Mouse (Mus musculus) hindbrain, embryonic 16.5 days (tissue): ENCODE data around the gene Tmem126b. TPM values are rescaled to one million over a fixed set of nuclear protein-coding genes. Genes with fewer than 3 reads are reported as not detected.
A peak's percentile ranks its signal among the peaks of the same experiment; 100 is the strongest.

Source experiments
- ATAC-seq: fragments of 200-750 bp; cut with Nextera tagmentation; 2 replicates; pipeline ENCODE4 v1.8.0; 2017; ENCODE audit warnings: moderate TSS enrichment, moderate library complexity
- H3K27ac ChIP-seq: fragments of 300-500 bp; sonication (generic); 2 replicates; pipeline ENCODE4 v1.5.1; 2014; ENCODE audit warnings: low read depth, mild to moderate bottlenecking, control low read depth, low read length, moderate library complexity
- H3K27me3 ChIP-seq: fragments of 300-500 bp; sonication (generic); replicated peaks from 2 replicates; pipeline ENCODE4 v1.6.1; 2014; ENCODE audit warnings: low read length; ENCODE audit not compliant: control insufficient read depth, insufficient read depth
- H3K36me3 ChIP-seq: fragments of 300-500 bp; sonication (generic); 2 replicates; pipeline ENCODE4 v1.6.1; 2014; ENCODE audit warnings: mild to moderate bottlenecking, low read length, moderate library complexity, mixed read lengths; ENCODE audit not compliant: control insufficient read depth, insufficient read depth
- H3K4me1 ChIP-seq: fragments of 300-500 bp; sonication (generic); 2 replicates; pipeline ENCODE4 v1.6.1; 2014; ENCODE audit warnings: low read depth, low read length; ENCODE audit not compliant: control insufficient read depth, insufficient read depth
- H3K4me2 ChIP-seq: fragments of 300-500 bp; sonication (generic); 2 replicates; pipeline ENCODE4 v1.6.1; 2014; ENCODE audit warnings: mild to moderate bottlenecking, low read length, control low read depth, moderate library complexity
- H3K4me3 ChIP-seq: fragments of 300-500 bp; sonication (generic); 2 replicates; pipeline ENCODE4 v1.5.1; 2014; ENCODE audit warnings: mild to moderate bottlenecking, low read length, control low read depth, moderate library complexity
- H3K9ac ChIP-seq: fragments of 300-500 bp; sonication (generic); 2 replicates; pipeline ENCODE4 v1.6.1; 2014; ENCODE audit warnings: low read depth, mild to moderate bottlenecking, control low read depth, low read length, moderate library complexity
- H3K9me3 ChIP-seq: fragments of 300-500 bp; sonication (generic); 2 replicates; pipeline ENCODE4 v1.6.1; 2014; ENCODE audit warnings: mild to moderate bottlenecking, low read length, moderate library complexity; ENCODE audit not compliant: control insufficient read depth
- WGBS: fragments of 180-500 bp; shearing (Covaris S2); extraction: QIAGEN DNeasy Blood & Tissue Kit; methylation state at CpG from one replicate; pipeline ENCODE4 v1.1.7; 2014; 5-methylcytosine and 5-hydroxymethylcytosine counted together
- polyA plus RNA-seq: library from polyadenylated mRNA; unstranded; fragments of >200 nt; fragmentation: Nextera tagmentation; extraction: Ambion mirVana; gene quantifications from 2 replicates; pipeline ENCODE4 v1.2.1, GENCODE M21; 2015

Tmem126b gene
- polyA plus RNA-seq, 1 experiment from 2014 or later, result 48.0 TPM

- Histone ChIP-seq H3K27me3 (no peaks in the 10 kb centered on the region), H3K4me1 (peaks cover 2% of the 10 kb centered on the region), H3K4me3 (no peak overlapping the region), H3K9me3 (no peaks in the 10 kb centered on the region), H3K4me2 (no peak overlapping the region), H3K36me3 (no peaks in the 10 kb centered on the region), H3K27ac (no peak overlapping the region), H3K9ac (no peak overlapping the region)
- no peak for ATAC-seq
Observed at GRCm38 (mm10) chr7:90432221-90432620, 43.6 kb downstream of the Tmem126b start.

GRCm38 (mm10) chr7:90427006-90427405, 48.8 kb downstream of the Tmem126b start:
- H3K4me2 ChIP-seq, result peak overlapping the region; percentile 87
- H3K4me1 ChIP-seq, result peaks cover 6% of the 10 kb centered on the region
- peak overlapping the region; percentile 65; the same call in 1 of the 2 replicates for H3K9ac ChIP-seq
- ATAC-seq, result no peak
- no peaks in the 10 kb centered on the region for H3K27me3 ChIP-seq
- WGBS, result 72% methylated on average over 9 of the region's 9 CpGs
- H3K9me3 ChIP-seq, result no peaks in the 10 kb centered on the region
- H3K36me3 ChIP-seq, result no peaks in the 10 kb centered on the region
- no peak overlapping the region for H3K27ac ChIP-seq
- H3K4me3 ChIP-seq, result peak overlapping the region; percentile 51

GRCm38 (mm10) chr7:90426020-90427001, 49.5 kb downstream of the Tmem126b start, which contains the start of gene Ccdc89:
Ccdc89 (plus strand) TSS chr7:90426577.
- H3K9me3 ChIP-seq, result no peaks in the 10 kb centered on the region
- H3K4me2 ChIP-seq, result peak within 1 kb of the TSS; percentile 87
- H3K27me3 ChIP-seq, result no peaks in the 10 kb centered on the region
- H3K9ac ChIP-seq, result peak within 1 kb of the TSS; percentile 65
- ATAC-seq, result peak; percentile 100
- peaks cover 6% of the 10 kb centered on the region for H3K4me1 ChIP-seq
- H3K4me3 ChIP-seq, result peak within 1 kb of the TSS; percentile 51
- 21% methylated on average over 29 of the region's 29 CpGs for WGBS
- H3K36me3 ChIP-seq, result no peaks in the 10 kb centered on the region
- H3K27ac ChIP-seq, result peak within 1 kb of the TSS; percentile 68; the same call in 1 of the 2 replicates

Other genes starting within 250 kb of the Tmem126b start
- not detected in 2 replicates for gene Ccdc83, start 210.2 kb downstream of the Tmem126b start, polyA plus RNA-seq
- gene Sytl2, start 173.7 kb downstream of the Tmem126b start, polyA plus RNA-seq, result 7.8 and 7.9 TPM in 2 replicates
- 1.5 and 2.1 TPM in 2 replicates for gene Ccdc89, start 49.4 kb downstream of the Tmem126b start, polyA plus RNA-seq
- 17.0 and 23.2 TPM in 2 replicates for gene Crebzf, start 33.3 kb downstream of the Tmem126b start, polyA plus RNA-seq
- gene Tmem126a, start 18.8 kb downstream of the Tmem126b start, polyA plus RNA-seq, result 123 and 136 TPM in 2 replicates
- gene Dlg2, start 671 bp upstream of the Tmem126b start, polyA plus RNA-seq, result 25.5 and 28.3 TPM in 2 replicates